Mouse (Mus musculus): ENCODE measurements at regions not wholly inside any gene's neighbourhood (a gene's known extent, or its start where the extent isn't known, plus 50 kb on each side); places are given as distances from the start of the nearest gene placed in this dataset.
A peak's percentile ranks its signal among the peaks of the same experiment; 100 is the strongest.

DNA sequence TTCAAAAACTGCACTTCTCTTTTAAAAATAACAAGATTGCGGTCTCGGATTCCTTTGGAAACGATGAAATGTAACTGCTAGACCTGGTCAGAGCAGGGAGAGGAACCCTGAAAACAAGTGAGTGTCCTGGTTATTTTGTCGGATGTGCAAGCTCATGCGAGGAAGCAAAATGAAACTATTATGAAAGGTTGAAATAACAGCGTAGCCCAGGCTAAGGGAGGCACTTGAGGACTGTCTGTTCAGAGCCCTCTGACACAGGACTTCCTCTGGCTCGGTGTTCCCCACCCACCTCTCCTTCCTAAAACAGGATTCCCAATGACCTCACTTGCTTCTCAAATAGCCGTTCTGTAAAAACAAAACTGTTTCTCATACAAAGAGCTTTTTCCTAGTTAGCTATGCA, 51.3 kb upstream of the S1pr1 start:
- no peak for DNase-seq (ENCODE audit: extremely low spot score in 1 of 2, low spot score in 1 of 2)

DNA sequence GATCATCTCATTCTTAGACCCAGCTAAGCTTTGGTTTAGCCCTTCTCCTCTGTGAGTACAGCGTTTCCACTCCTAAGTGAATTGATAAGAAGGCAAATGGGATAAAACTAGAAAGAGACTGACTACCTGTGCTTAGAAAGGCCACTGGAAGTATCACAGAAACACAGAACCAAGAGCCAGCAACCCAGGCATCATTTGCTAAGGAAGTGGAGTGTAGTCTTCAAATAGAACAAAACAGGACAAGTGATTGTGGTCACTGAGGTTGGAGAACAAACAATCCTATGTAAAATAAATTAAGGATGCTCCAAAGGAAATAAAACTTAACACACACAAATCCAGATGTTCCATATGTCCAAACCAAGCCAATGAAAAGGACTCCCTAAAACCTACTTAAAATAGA, 53.4 kb upstream of the S1pr1 start:
- DNase-seq (ENCODE audit: extremely low spot score in 1 of 2, low spot score in 1 of 2), result no peak

DNA sequence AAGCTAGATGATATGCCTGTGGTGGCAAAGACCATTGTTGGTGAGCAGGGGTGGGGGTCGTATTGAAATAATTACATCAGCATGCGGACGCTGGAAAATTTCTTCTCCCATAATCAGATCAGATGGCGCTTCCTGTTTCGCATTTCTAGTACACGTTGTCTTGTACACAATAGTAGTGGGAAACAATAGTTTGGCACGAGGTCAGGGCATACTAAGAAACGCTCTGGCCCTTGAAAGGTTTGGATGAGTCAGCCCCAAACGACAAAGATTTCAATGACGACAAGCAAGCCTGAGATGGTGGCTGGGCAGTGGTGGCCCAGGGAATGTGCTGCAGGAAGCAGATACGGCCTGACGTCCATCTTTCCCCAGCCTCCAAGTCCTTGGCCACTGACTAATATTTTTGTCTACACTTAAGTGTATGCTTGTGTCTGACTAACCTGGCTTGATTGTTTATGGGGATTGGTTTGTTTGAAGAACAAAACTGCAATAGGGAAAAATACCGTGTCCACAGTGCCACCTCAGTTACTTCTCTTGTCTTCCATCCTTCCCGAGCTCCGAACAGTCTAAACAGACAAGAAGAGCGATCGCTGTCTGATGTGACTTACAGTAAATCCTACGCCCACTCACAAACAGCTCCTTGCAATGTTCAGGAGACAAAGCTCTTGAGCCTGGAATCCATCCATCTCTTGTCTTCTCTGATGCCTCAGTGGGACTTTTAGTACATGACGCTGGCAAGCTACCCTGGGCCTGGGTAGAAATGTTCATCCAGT, 54.1 kb upstream of the S1pr1 start:
- no peak for DNase-seq (ENCODE audit: extremely low spot score in 1 of 2, low spot score in 1 of 2)

DNA sequence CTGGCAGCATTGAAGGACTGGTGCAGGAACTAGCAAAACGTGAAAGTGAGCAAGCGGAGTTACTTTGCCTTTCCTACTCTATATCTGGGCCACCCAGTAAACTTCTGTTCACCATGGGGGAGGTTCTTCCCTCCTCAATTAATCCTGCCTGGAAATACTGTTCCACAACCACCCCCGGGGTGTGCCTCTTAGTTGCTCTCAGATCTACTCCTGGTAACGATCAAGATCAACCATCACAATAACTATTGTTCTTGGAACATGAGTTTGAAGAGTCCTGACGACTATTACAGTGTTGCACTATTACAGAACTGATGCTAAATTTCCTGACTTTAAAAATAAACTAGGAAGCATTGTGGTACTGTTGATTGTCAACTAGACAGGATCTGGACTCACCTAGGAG, 57.8 kb upstream of the S1pr1 start:
- no peak for DNase-seq (ENCODE audit: extremely low spot score in 1 of 2, low spot score in 1 of 2)

DNA sequence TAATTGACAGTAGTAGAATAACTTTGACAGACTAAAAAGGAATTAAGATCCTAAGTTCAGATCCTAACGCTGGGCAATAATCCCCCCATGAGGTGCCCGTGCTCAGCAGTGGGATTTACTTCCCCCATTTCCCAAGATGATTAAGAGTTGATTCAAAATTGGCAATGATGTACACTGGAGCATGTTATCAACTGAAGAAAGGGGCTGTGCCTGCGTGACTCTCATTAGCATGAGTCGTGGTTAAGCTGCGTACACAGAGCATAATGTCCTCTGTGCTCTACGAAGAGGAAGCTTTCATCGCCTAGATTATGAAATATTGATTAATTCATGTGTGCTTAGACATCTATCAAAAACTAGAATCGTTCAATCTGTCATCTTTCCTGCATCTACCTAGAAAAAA, 59.4 kb upstream of the S1pr1 start:
- no peak for DNase-seq (ENCODE audit: extremely low spot score in 1 of 2, low spot score in 1 of 2)

DNA sequence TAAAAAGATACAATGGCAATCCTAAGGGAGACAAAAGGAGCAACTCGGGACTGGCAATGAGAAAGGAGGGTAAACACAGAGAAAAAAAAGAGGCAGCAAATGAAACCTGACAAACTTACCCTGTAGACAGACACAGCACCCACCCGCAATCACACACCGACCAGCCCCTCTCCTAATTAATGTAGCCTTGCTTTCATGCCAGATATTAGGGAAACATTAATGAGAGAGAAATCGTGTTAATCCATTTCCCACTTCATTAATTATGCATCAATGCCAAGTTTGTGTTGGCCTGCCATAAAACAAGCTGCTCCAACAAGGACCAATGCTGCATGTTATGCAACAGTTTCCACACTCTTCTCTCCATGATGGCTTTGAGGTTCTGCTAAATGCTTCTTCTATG, 59.9 kb upstream of the S1pr1 start:
- DNase-seq (ENCODE audit: extremely low spot score in 1 of 2, low spot score in 1 of 2), result no peak

DNA sequence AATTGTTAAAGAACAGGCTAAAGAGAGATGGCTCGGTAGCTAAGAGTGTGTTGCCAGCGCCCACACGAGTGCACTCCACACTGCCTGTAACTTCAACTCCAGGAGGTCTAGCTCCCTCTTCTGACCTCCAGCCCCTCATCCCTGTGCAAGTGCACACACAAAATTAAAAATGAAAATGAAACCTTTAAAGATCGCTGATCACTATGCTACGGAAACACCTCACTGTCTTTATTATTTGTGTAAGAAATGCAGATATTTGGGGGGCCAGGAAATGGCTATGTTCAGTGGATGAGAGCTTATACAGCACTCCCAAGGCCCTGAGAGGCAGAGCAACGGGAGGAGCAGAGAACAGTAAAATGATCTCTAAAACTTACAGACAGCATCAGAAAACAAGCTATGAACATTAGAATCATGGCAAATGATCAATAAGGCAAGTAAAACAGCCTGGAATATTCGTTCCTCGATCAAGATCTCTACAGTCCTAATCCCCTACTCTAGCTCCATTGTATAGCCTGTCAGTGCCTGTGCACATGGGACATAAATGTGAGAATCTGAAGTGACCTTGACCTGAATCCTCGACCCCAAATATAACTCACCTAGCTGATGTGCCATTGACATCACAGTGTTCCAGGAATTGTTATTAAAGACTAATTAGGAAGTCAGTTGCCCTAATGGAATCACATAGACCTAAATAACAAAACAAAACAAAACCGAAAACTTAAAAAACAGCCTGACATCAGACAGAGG, 64.4 kb upstream of the S1pr1 start:
- DNase-seq (ENCODE audit: extremely low spot score in 1 of 2, low spot score in 1 of 2), result no peak

DNA sequence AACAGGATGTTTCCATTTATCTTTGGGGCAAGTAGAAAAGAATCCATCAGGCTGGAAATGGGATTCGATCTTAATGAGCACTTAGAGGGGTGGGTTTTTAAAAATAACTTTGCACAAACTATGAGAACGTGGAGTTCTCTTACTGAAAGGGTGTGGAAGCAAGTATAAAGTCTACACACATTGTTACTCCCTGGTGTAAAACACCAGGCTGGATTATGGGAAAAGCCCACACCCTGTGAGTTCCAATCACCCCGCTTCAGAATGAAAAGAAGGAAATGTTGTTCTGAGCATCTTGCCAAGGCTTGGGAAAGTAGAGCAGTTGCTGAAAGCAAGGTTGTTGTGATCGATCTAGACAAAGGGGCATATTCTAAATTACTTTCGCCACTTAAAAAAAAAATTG, 65.0 kb upstream of the S1pr1 start:
- DNase-seq (ENCODE audit: extremely low spot score in 1 of 2, low spot score in 1 of 2), result peak in 1 of 2 experiments; percentile 6

DNA sequence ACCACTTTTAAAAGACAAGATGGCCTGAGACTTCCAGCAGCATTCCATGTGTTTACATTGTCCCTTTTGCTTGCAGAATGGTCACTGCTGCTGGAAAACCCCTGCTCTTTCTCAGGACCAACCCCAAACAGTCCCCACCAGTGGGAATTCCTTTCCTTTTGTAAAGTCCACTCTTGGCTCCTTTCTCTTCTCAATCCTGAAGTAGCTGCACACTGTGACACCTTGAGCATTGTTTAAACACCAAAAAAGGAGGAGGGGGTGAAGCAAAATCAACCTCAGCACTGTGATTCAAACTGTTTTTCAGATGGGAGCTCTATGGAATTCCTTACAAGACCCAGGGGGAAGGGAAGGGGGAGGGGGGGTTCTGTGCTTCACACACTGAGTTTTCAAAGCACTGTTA, 67.9 kb upstream of the S1pr1 start:
- DNase-seq (ENCODE audit: extremely low spot score in 1 of 2, low spot score in 1 of 2), result no peak

DNA sequence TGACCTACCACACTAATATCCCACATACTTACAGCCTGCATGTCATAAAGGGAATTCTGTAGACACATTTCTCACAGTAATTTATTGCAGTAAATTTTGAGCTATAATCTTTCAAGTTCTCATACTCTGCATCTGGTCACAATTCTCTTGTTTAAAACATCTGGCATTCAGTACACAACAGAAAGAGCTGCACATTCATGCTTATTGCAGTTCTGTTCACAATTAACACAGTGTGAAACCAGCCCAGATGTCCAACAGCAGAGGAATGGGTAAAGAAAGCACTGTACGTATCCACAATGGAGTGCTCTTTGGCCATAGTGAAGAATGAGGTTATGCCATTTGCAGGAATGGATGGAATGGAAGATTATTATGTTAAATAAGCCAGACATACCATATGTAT, 72.5 kb upstream of the S1pr1 start:
- DNase-seq (ENCODE audit: extremely low spot score in 1 of 2, low spot score in 1 of 2), result no peak

DNA sequence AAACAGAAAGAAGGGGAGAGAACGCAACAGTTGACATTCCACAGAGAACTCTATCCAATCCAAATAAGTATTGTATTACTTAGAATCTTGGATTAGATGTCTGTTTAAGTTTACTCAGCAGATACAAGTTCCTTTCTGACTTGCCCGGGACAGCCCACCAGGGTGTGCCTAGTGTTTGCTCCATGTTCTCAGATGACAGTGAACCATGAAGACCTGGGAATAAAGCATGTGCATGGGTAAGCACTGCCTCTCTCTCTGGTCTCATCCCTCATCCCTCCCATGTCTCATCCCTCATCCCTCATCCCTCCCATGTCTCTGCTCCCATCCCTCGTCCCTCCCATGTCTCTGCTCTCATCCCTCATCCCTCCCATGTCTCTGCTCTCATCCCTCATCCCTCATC, 73.7 kb upstream of the S1pr1 start:
- no peak for DNase-seq (ENCODE audit: extremely low spot score in 1 of 2, low spot score in 1 of 2)

DNA sequence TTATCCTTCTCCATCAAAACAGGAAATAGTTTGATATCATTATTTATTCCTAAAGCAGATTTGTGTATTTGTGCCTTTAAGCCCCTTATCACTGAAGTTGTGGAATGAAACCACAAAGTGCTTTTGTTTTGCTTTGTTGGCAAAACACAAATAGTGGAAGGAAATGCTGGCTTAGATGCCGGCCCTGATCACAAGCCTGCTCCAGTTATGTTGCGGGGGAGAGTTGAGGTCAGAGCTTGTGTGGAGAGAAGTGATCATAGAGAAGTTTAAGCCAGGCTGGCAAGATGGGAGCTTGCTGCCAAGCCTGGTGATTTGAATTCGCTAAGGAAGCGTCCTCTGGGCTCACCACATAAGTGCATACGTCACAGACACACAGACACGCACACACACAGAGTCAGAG, 74.2 kb upstream of the S1pr1 start:
- DNase-seq (ENCODE audit: extremely low spot score in 1 of 2, low spot score in 1 of 2), result no peak

DNA sequence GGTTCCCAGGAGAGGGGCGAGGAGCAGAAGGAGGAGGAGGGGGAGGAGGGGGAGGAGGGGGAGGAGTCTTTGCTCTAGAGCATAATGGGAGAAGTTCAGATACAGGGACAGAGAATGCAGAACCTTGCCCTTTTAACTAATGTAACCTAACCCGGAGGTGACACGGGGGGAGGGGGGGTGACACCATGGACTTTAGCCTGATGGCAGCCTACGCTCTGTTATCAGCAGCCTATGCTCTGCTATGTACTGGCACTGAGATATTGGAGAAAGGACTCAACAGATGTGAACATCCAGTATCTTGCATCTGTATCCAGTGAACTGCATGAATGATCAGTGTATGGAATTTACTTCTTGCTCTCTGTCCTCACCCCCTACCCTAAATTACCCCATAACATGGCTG, 77.7 kb upstream of the S1pr1 start:
- DNase-seq (ENCODE audit: extremely low spot score in 1 of 2, low spot score in 1 of 2), result no peak

DNA sequence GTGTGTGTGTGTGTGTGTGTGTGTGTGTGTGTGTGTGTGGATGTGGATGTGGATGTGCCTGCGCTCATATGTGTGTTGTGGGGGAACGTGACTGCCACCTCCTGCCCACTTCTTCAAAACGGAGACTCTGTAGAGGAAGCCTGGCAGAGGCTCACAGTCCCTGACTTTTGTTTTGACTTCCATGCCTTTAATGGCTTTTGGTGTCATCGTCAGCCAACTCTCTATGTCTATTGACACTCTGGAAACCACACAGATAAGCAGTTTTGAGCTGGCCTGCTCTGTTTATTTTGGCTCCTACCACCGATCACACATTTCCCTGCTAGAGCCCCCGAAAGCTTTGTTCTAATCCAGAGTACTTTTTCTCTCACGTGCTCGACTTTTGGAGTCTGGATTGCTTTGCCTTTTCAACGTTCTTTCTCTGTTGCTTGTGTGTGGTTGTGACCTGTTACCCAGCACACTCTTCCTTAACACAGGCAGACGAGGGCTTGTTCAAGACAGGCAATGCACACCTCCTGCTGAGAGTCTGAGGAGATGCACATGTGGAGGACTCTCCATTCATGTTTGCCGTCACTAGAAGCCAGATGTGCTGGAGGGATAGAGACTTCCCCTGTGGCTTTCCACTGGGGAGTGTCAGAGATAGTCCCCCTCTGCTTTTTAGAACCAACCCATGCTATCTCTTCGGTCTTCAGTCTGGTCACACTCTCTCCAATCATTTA, 78.6 kb upstream of the S1pr1 start:
- no peak for DNase-seq (ENCODE audit: extremely low spot score in 1 of 2, low spot score in 1 of 2)

DNA sequence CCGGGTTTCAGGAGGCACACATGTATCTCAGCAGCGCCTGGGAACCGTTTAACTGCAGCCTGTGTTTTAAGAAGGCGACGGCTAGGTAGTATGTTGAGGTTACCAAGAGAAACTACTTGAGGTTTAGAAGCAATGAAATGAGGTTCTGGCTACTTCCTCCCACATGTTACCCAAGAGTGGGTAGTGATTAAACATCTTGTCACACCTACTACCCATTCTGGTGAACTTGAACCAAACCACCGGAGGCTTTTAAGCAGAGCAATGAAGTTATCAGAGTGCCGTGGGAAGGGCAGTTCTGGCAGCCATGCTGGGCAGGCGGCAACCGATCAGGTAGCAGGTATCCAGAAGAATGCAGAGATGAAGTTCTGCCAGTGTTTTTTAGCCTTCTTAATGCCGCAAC, 84.5 kb upstream of the S1pr1 start:
- DNase-seq (ENCODE audit: extremely low spot score in 1 of 2, low spot score in 1 of 2), result no peak

DNA sequence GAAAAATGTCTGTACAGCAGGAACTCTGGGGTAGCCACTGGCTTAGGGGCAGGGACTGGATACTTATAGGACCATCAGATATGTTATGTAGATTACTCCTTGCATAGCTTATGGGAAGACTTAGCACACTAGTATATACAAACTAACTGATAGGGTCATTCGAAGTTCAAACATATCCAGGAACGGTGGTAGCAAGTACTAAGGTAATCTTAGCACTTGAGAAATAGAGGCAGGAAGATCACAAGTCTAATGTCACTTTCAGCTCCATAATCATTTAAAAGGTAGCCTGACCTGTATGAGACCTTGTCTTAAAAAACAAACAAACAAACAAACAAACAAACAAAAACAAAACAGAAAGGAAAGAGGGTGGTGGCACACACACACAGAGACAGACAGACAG, 85.1 kb upstream of the S1pr1 start:
- no peak for DNase-seq (ENCODE audit: extremely low spot score in 1 of 2, low spot score in 1 of 2)

DNA sequence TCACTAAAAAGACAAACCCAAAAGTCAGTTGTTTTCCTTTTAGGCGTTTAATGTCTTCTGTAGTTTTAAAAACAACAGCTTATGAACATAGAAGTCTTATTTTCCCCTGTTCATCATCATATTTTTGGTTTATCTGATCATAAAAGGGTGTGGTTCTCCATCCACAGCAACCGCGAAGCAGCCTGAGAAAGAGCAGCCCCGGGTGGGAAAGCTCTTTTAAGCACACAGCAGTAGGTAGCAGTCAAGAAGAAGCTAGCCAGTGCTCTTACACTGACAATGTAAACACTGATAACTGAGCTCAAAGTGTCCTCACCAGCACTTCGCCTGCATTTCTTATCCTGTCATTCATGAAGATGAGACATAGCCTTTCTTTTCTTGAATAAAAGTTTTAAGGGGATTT, 86.0 kb upstream of the S1pr1 start:
- no peak for DNase-seq (ENCODE audit: extremely low spot score in 1 of 2, low spot score in 1 of 2)

DNA sequence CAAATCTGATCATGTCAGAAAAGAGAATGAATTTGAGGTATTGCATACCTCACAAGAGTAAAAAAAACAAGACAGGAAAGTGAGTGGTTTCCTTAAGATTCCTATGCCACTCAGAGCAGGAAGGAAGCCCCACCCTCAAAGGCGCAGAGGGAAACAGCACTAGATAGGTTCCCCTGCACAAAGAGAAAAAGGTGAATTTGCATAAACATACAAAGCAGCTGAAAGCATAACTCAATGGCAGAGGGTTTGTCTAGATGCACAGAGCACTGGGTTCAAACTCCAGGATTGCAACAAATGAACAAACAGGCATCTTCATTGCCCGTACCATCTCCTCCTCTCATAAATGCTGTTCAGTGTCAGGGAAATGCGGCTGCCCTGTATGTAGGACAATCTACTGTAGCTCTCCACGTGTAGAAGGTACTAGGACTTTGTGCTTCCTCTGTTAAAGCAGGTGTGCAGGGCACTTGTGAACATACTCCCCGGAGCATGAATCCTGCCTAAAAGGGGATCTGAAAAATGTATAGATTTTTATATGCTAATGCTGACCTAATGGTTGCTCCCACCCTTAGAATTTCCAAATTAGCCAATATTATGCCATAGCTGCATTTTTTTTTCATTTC, 85.9 kb upstream of the Dph5 start:
- DNase-seq (ENCODE audit: extremely low spot score in 1 of 2, low spot score in 1 of 2), result no peak

DNA sequence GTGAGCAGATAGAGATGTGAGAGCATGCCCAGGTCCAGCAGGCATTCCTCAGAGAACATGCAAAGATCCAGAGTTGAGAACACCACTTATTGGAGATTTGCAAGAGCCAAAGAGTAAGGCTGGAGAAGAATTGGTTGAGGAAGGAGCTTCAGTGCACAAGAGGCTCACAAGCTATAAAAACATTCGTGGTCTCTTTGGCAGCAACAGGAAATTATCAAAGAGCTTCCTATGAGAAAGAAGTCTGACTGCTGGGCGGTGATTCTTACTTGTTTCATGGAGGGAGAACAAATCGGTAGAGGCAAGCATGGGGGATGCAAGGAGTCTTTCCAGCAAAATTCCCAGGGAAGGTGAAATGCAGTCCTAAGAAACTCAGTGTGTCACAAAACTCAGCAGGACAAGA, 83.0 kb upstream of the Dph5 start:
- DNase-seq (ENCODE audit: extremely low spot score in 1 of 2, low spot score in 1 of 2), result no peak

DNA sequence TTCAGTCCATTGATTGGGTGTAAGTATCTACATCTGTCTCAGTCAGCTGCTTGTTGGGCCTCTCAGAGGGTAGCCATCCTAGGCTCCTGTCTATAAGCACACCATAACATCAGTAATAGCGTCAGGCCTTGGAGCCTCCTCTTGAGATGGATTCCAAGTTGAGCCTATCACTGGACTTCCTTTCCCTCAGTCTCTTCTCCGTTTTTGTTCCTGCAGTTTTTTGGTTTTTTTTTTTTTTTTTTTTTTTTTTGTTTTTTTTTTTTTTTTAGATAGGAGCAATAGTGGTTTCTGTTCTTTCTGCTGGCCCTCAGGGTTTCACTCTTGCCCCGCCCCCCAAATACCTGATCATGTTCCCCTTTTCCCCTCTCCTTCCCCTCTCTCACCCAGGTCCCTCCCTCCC, 80.6 kb upstream of the Dph5 start:
- DNase-seq (ENCODE audit: extremely low spot score in 1 of 2, low spot score in 1 of 2), result no peak

DNA sequence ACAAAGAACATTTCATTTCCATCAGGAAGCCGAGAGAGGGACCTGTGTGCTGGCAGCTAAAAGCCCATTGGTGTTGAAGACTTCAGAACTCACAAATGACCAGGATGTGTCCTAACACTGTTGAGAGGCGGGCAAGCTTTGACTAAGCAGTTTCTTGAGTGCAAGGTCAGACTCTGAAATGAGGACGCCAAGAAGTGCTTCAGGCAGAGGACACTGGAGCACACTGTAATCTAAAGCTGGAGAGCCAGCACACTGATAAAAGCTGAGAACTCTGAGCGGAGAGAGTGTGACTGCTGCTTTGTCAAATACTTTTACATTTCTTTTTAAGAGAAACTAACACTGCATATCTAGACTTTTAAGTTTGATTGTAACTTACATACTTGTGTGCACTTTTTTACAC, 72.5 kb upstream of the Dph5 start:
- no peak for DNase-seq (ENCODE audit: extremely low spot score in 1 of 2, low spot score in 1 of 2)
